Mouse (Mus musculus): ENCODE data around the gene Cfap157.

- no peak for TF ChIP-seq CTCF (IDR thresholded peaks at IDR 0.05; ENCODE audit: borderline replicate concordance, insufficient read depth, low read depth, low read length)
- no peak for TF ChIP-seq POLR2A (IDR thresholded peaks at IDR 0.05; ENCODE audit: borderline replicate concordance, insufficient read depth, low read length)
These were observed 20.9 kb downstream of the Cfap157 start for GRCm38 (mm10) chr2:32763353-32763752.
